Mouse (Mus musculus): ENCODE results near the gene Nlrc4.
A peak's percentile ranks its signal among the peaks of the same experiment; 100 is the strongest.
"Not testable (repeated sequence)": the region's sequence is repeated elsewhere in the genome, so short reads cannot be mapped to it uniquely, and the experiment has no call there.

Nlrc4 gene

DNA sequence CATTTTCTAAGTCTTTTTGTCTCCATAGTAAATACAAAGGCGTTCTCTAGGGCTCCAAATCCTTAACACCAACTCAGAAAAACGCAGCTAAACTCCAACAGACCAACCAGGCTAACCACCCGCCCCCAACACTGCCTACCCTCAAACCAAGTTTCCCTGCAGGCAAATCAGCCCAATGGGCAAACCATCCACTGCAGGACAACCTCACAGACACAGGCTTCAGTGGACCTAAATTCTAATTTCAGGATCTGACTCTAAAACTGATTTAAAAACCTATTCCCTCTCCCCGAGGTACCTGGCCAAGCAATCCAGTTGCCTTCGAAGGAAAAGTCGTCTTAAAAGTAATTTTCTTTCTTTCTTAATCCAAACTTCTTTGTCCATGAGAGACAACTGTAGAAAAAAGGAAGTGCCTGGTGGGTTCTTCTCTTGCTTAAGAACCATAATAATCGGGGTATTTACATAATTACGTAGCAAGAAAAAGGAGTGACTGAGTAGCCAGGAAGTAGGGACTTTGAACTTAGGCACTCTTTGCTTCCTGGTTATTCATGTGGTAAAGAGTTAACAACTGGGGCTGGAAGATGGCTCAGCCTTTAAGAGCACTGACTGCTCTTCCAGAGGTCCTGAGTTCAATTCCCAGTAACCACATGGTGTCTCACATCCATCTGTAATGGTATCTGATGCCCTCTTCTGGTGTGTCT, at the start of gene Nlrc4:
Gene Nlrc4, minus strand, starts transcription at position 432 of the 698 bp plus-strand sequence.
- peak in 1 of 2 experiments; percentile 22 for DNase-seq (ENCODE audit: low spot score in 2 of 2)

DNA sequence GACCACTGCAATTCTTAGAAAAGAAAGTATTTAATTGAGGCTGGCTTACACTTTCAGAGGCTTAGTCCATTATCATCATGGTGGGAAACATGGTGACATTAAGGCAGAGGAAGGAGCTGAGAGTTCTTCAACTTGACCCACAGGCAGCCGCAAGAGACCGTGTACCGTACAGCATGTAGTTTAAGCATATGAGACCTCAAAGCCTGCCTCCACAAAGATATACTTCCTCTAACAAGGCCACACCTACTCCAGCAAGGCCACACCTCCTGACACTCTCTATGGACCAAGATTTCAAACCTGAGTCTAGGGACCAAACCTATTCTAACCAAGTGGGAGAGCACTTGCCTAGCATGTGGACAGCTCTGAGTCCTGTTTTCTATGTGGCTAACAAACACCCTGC, 49.7 kb upstream of the Nlrc4 start:
- peak; percentile 18 to 20 for DNase-seq (ENCODE audit: low spot score in 2 of 2)

DNA sequence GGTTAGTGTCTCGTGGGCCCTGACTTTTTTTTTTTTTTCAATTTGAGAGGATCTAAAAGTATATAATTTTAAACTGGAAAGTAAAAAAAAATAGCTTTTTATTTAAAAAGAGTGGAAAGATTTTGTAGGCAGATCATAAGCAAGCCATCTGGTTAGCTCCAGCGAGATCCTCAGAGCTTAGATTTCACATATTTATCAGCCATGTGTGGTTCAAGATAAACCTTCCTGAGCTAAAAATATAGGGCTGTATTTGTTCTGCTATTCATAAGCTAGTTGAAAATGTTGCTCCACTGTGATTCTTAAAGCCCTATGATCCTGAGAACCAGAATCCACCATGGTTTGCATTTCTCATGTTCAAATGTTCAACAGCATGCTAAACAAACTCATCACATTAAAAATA, 49.0 kb upstream of the Nlrc4 start:
- DNase-seq (ENCODE audit: low spot score in 2 of 2): no peak

DNA sequence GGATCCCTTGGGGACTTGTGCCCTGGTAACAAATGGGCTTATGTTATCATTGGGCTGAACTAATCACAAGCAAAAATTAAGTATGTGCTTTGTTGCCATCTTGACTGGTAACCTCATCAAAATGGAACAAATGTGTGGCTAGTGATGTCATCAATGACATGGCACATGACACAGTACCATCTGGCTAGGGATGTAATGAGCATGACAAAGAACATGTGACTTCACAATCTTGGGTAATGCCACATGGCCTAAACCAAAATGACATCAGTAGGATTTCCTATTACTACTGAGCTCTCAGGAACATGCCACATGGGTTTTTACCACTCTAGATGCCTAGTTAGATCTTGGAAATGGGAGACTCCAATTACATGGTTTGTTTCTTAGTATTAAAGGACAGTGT, 42.1 kb upstream of the Nlrc4 start:
- no peak for DNase-seq (ENCODE audit: low spot score in 2 of 2)

DNA sequence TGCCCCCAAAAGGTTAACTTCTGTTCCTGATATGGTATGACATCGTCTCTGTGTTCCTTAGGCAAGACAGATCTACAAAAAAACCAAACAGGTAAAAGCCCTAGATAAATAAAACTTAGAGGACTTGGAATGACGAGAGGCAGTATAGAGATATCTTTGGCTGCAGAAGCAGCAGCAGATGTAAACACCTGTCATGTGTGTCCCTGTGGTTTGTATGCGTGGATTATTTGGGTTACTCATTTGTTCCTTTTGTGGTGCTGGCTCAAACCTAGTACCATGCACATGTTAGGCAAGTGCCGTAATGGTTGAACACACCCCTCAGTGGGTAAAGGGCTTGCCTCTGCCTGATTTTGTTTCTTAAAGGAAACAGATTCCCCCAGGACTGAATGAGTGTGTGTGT, 41.3 kb upstream of the Nlrc4 start:
- no peak for DNase-seq (ENCODE audit: low spot score in 2 of 2)

DNA sequence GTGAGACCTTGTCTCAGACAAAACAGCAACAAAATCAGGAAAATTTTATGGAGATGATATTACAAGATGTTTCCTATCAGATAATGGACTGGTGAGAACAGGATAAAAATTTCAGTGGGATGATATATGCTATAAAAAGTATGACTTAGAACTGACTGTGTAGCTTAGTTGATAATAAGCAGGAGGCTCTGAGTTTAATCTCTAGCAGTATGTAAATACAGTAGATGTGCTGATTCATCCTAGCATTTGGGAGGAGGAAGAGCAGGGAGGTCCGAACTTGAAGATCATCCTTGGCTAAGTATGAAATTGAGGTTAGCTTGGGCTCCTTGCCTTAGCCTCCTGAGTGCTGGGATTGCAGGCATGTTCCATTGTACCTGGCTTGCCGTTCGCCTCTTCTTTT, 32.6 kb upstream of the Nlrc4 start:
- no peak for DNase-seq (ENCODE audit: low spot score in 2 of 2)

DNA sequence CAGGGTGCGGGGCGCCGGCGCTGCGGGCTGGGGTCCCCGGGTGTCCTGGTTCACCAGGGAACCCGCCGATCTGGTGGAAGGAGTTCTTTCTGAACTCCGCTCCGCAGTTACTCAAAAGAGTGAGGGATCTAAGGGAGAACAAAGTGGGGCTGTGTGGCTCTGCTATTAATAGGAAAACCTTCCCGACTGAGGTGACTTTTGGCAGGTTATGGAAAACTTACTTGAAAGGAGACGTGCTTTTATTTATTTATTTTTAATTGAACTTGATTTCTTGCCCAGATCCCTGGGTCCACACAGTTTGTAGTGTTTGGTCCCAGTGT, 30.9 kb upstream of the Nlrc4 start:
- no peak for DNase-seq (ENCODE audit: low spot score in 2 of 2)

DNA sequence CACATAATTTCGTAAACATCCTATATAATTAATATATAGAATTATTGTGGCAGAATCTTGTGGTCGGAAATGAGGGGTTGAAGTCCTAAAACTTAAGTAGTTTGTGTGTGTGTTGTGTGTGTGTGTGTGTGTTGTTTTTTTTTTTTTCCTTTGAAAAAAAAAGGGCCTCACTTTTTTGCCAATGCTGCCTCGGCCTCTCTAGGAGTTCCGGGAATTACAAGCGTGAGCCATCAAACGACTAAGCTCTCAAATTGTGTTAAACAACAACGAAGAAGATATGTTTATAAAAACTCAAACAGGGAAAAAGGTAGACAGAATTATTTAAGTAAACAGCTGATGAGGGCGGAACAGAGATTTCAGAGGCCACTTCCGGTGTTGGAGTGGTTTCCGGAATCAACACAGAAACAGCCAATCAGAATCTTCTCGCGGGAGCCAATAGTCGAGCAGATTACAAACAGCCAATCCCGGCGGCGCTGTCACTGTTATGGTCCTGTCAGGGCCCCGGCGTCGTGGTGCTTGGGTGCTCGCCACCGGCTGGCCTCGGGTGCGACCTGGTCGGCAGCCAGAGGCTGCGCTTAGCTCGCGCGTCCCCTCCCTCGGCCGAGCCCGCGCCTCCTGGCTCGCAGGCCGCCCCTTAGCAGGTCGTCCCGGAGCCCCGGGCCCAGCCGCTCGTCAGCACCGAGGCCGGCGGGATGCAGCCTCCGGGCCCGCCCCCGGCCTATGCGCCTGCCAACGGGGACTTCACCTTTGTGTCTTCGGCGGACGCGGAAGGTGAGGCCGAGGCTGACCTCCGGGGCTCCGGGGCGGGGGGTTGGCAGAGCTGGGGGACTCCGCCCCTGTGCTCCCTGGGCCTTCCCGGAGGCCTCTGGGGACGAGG, 30.3 kb upstream of the Nlrc4 start, which contains the start of gene Yipf4:
Gene Yipf4, plus strand, starts transcription at position 470 of the 877 bp plus-strand sequence.
- DNase-seq (ENCODE audit: low spot score in 2 of 2): peak; percentile 95 to 97

DNA sequence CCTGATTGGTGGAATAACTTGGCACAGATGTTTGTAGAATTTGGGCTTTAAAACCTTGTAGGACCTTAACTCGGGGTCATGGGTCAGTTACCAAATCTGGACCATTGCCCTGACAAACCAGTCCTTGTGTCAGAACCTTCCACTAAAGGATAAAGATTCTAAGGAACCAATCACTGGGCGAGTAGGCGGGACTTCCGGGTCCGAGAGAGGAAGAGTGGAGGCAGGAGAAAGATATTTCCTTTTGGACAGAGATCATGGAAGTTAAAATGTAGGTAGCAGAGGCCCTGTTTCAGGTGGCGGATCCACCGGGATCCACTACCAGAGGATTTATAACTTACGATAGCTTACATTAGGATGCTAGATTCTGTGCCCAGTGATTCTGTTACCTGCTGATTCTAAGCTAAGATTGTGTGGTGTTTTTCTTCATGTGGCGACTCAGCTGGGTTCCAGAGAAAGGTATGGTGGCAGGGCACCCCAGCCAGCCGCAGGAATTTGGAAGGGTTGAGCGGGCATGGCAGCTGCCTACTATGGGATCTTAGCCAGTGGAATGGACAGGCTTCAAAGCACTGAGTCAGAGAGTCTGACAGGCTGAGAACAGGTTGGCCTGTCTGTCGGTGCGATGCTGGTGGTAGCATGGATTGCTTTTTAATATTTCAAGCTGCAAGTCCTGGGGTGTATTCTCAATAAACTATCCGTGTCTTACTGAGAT, 21.6 kb upstream of the Nlrc4 start:
- no peak for DNase-seq (ENCODE audit: low spot score in 2 of 2)

DNA sequence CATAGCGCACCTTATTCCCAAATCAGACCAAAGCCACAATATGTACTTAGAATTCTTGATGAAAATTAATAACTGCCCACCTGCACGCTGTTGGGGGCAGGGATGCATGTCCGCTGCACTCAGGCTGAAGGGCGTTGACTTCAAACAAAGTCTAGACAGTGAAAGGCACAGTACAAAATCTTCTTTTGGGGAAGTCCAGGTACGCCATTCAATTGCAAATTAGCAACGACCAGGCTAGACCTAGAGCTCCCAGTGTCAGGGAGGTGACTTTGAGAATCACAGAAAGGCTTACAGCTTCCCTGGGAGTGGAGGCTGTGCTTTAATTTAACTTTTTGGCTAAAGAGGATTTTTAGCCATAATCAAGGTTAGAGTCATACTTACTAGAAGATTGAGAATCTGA, 11.2 kb upstream of the Nlrc4 start:
- DNase-seq (ENCODE audit: low spot score in 2 of 2): not testable (repeated sequence)

DNA sequence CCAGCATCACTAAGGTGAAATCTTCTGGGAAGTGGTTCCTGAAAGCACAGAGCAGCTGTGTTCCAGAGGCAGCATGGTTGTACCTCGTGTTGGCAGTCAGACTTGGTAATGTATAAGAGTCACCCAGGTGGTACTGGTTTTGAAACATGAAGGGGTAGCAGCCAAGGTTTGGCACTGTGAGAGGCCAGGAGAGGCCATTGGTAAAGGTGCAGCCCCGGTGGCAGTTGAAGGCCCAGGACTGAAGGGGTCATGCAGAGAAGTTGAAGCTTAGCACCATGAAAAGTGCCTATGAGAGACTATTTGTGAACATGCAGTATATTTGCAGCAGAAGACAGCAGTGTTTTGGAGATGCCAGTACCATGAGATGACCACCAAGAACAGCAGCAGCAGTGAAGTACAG, 9.0 kb upstream of the Nlrc4 start:
- not testable (repeated sequence) for DNase-seq (ENCODE audit: low spot score in 2 of 2)

DNA sequence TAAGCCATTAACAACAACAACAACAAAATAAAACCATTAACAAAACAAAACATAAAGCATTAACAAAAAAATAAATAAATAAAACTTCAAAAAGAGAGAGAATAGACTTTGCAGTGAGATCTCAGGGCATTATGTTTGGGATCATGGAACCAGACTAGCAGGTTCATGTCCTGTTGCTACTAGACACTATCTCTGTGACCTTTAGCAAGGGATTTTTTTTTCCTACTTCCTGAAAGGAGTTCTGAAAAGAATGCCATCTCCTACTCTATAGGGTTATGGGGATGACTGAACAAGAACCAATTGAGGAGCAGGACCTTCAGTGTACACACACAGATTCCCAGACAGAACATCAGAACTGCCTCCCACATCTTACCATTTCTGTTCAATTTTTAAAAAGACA, 4.6 kb upstream of the Nlrc4 start:
- DNase-seq (ENCODE audit: low spot score in 2 of 2): no peak

DNA sequence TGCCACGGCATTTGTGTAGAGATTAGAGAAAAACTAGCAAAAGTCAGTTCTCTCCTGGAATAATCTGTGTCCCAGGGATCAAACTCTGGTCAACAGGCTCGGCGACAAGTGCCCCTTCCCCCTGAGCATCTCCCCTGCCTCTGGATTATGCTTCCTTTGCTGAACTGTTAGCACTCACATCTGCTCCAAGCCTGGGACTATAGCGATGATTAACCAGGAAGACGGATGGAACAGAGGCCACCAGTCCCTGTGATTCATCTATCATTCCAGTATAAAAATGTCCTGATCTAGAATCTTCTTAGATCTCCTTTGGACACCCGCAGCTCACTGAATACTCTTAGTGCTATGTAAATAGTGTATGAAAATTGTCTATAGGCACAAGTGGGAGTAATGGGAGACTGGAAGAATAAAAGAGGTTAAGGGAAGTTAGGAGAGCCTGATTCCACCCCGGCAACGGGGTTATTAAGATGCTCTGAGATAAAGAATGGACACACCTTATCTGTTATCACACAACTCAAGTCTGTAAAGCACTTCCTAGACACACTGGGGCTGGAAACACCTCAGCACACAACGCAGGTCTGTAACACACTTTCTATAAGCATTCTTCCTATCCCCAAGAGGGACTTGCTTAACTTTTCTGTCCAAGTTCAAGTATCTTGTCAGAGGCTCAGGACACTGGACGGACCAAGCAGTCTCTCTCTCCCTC, 817 bp downstream of the Nlrc4 start:
- DNase-seq (ENCODE audit: low spot score in 2 of 2): no peak

DNA sequence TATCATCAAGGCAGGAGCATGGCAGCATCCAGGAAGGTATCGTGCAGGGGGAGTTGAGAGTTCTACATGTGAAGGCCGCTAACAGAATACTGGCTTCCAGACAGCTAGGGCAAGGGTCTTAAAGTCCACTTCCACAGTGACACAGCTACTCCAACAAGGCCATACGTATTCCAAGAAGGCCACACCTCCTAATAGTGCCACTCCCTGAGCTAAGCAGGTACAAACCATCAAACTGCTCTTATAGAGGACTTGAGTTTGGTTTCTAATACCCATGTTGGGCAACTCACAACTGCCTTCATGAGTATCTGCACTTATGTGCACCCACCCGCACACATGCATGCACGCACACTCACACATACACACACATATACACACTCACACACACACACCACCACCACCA, 2.1 kb downstream of the Nlrc4 start:
- DNase-seq (ENCODE audit: low spot score in 2 of 2): no peak

DNA sequence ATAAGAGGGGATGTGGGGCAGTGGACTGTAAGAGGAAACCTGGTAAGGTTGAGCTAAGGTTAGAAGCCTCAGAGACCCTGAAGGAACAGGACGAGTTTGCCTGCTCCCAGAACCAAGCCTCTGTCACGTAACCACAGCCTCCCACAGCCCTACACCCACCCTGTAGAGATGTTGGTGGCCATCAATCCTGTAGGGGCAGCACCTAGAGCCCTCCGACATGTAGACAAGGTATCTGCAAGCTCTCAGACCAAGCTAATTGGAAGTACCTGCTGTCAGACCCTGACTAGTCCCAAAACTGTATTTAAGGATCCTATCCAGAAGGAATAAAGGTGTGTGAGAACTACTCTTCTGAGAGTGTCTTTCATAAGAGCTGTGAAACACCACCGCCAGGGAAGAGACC, 3.5 kb downstream of the Nlrc4 start:
- no peak for DNase-seq (ENCODE audit: low spot score in 2 of 2)

DNA sequence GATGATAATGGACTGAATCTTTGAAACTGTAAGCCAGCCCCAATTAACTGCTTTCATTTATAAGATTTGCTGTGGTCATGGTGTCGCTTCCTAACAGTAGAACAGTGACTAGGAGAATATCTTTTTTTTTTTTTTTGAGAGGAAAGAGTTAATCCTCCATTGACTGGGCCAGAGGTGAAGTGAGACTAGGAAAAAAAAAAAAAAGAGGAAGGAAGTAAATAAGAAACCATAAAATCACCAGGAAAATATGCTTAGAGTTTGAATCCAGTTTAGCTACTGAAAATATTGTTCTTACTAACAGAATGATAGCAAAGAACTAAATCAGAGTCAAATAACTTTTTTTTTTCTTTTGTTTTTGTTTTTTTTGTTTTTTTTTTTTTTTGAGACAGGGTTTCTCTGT, 4.3 kb downstream of the Nlrc4 start:
- no peak for DNase-seq (ENCODE audit: low spot score in 2 of 2)

DNA sequence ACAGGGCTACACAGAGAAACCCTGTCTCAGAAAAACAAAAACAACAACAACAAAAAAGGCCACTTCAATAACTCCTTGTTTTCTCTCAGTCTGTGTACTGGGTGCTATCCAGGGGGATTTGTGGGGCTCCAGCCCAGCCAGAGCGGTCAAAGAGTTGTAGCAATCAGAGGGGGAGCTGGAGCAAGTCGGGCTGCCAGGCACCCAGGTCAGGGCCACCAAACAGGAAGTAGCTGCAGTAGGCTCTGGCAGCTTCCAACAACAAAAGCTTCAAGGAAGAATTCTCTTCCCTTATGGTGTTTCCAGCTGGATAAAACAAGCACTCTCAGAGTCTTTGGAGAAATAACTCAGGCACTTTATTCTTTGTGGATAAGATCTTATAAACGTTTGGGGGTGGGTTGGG, 5.0 kb downstream of the Nlrc4 start:
- DNase-seq (ENCODE audit: low spot score in 2 of 2): no peak

DNA sequence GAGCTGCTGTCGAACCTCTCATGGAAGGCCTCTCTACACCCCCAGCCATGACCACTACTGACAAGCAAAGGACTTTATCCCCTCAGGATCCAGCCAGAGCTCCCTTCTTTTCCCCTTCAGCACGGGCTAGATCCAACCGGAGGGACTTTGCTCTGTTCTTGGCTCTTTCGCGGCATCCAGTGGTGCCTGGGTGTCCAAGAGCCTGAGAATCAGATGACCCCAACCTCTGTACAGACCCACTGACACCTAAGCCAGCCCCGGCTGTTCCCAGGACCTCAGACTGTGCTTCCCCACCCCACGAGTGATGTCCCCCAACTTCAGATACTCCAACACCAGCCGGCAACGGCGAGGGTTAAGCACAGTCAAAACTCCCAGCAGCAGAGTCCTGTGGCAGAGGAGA, 9.2 kb downstream of the Nlrc4 start:
- no peak for DNase-seq (ENCODE audit: low spot score in 2 of 2)

DNA sequence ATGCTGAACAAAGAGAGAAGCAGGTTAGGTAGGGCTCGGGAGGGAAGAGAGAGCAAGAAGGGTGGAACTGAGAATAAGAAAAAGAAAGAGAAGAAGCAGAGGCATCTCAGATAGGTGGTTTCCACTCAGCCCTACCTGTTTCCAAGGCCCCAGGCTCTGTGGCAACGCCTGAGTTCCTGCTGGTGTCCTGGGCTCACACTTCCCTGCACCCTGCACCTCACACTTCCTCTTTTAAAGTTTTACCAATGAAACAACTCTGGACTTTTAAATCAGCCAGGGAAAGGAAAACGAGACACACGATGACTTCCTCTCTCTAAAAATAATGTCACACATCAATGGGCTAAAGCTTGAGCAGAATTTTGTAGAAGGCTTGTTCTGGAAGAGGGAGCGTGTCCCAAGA, 18.5 kb downstream of the Nlrc4 start:
- peak; percentile 25 to 35 for DNase-seq (ENCODE audit: low spot score in 2 of 2)

DNA sequence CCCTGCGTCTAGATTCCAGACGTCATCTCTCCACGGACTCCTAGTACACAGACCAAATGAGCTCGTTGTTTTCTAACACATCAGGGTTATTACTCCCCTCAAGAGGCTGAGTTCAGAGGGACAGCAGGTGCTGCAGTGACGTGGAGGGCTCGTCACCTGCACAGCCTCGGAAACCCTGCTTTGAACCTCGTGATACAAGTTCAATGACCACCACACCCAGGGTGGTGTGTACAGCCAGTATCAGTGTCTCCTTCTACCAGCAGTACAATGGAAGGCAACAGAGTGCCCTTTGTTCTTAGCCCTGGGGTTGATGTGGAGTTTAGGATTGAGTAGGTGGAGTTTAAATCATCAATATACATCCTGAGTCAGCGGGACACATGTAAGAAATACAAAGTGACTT, 21.2 kb downstream of the Nlrc4 start:
- no peak for DNase-seq (ENCODE audit: low spot score in 2 of 2)

DNA sequence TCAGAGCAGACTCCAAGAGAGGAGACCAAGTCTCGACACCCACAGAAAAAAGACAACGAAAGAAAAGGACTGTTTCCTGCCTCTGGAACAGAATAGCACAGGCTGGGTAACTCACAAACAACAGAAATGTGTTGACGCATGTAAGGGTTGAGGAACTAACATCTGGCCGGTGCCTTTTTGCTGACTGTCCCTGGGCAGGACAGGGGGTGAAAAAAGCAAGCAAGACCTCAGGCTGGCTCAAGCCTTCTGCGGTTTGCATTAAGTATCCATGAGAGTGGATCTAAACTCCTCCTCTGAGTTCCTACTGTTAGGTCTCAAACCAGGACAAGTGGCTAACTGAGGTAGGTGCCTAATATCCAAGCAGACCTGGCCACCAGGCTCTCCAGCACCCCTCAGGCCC, 26.3 kb downstream of the Nlrc4 start:
- DNase-seq (ENCODE audit: low spot score in 2 of 2): no peak

DNA sequence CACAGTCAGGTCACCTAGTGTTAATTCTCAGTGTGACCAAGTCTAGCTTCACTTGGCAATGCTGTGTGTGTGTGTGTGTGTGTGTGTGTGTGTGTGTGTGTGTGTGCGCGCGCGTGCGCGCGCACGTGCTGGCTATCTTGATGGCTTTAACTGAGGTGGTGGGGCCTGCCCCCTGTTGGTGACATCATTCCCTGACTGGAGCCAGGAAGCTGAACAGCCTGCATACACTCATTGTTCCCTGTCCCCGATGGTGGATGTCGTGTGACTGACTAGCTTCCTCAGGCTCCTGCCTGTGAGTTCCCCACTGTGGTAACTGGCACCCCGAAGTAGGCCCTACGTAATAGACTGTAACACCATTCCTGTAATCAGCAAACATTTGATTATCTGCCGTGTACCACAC, 27.5 kb downstream of the Nlrc4 start:
- DNase-seq (ENCODE audit: low spot score in 2 of 2): no peak

Data from spleen, postnatal 36 days (tissue).